Mouse (Mus musculus): ENCODE data around the gene Lats1. TPM values are rescaled to one million over a fixed set of nuclear protein-coding genes. Genes with fewer than 3 reads are reported as not detected.

The Lats1 gene
- total and polyA plus RNA-seq, 3 experiments = 4.9 to 38.0 (median 16.2) TPM

GRCm38 (mm10) chr10:7682249-7682648 is 1.2 kb downstream of the Lats1 start:
- no peaks in the 10 kb centered on the region for H3K27me3 ChIP-seq (ENCODE audit: insufficient read depth, low read length)
- ATAC-seq (ENCODE audit: extremely low read depth, insufficient number of reproducible peaks, low FRiP score, poor library complexity, severe bottlenecking) (no peak), DNase-seq (ENCODE audit: low spot score) (no peak)
- H3K36me3 ChIP-seq (replicated peaks) = peaks cover 51% of the 10 kb centered on the region
- TF ChIP-seq GATA1 (IDR thresholded peaks at IDR 0.05; ENCODE audit: borderline replicate concordance, low read length) (no peak), POLR2AphosphoS5 (IDR thresholded peaks at IDR 0.05; ENCODE audit: insufficient replicate concordance, low read depth, low read length) (no peak), TAL1 (conservative IDR thresholded peaks at IDR 0.05; ENCODE audit: low read depth, low read length) (no peak), GATA2 (IDR thresholded peaks at IDR 0.05; ENCODE audit: borderline replicate concordance, low read depth, low read length) (no peak), CTCF (IDR thresholded peaks at IDR 0.05; ENCODE audit: low read depth, low read length) (no peak)
- H3K4me1 ChIP-seq (ENCODE audit: insufficient read depth, low read depth, low read length) = peaks cover 51% of the 10 kb centered on the region
- peak overlapping the region; percentile 87 for H3K4me3 ChIP-seq (ENCODE audit: low read depth, low read length)
- H3K9me3 ChIP-seq (replicated peaks) = no peaks in the 10 kb centered on the region

- no peaks in the 10 kb centered on the region for H3K9me3 ChIP-seq (replicated peaks)
- peaks cover 33% of the 10 kb centered on the region for H3K4me1 ChIP-seq (ENCODE audit: insufficient read depth, low read depth, low read length)
- no peak for TF ChIP-seq TAL1 (conservative IDR thresholded peaks at IDR 0.05; ENCODE audit: low read depth, low read length)
- TF ChIP-seq GATA1 (IDR thresholded peaks at IDR 0.05; ENCODE audit: borderline replicate concordance, low read length) = no peak
- no peak for TF ChIP-seq GATA2 (IDR thresholded peaks at IDR 0.05; ENCODE audit: borderline replicate concordance, low read depth, low read length)
- TF ChIP-seq CTCF (IDR thresholded peaks at IDR 0.05; ENCODE audit: low read depth, low read length) = no peak
- TF ChIP-seq POLR2AphosphoS5 (IDR thresholded peaks at IDR 0.05; ENCODE audit: insufficient replicate concordance, low read depth, low read length) = no peak
- no peaks in the 10 kb centered on the region for H3K27me3 ChIP-seq (ENCODE audit: insufficient read depth, low read length)
- DNase-seq (ENCODE audit: low spot score) = no peak
- ATAC-seq (ENCODE audit: extremely low read depth, insufficient number of reproducible peaks, low FRiP score, poor library complexity, severe bottlenecking) = no peak
- H3K36me3 ChIP-seq (replicated peaks) = peaks cover 59% of the 10 kb centered on the region
- no peak overlapping the region for H3K4me3 ChIP-seq (ENCODE audit: low read depth, low read length)
Measured at GRCm38 (mm10) chr10:7686902-7687301, 5.9 kb downstream of the Lats1 start.

DNA sequence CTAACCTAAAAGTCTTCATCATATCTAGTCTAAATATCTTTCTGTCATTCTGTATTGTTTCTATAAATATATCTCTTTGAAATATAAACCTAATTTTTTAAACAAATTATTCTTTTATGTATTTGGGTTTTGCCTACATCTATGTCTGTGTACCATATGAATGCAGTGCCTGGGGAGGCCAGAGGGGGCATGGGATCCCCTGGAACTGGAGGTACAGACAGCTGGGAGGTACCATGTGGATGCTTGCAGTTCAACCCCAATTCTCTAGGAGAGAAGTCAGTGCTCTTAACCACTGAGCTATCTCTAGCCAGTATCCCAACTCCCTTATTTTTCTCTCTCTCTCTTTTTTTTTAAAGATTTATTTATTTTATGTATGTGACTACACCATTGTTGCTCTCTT is 14.3 kb downstream of the Lats1 start:
- ATAC-seq (ENCODE audit: extremely low read depth, insufficient number of reproducible peaks, low FRiP score, poor library complexity, severe bottlenecking) (no peak; the same call in 1 of the 2 replicates), DNase-seq (ENCODE audit: low spot score) (no peak)
- Histone ChIP-seq H3K36me3 (replicated peaks) (peaks cover 86% of the 10 kb centered on the region), H3K27me3 (ENCODE audit: insufficient read depth, low read length) (no peaks in the 10 kb centered on the region), H3K9me3 (replicated peaks) (no peaks in the 10 kb centered on the region), H3K4me1 (ENCODE audit: insufficient read depth, low read depth, low read length) (no peaks in the 10 kb centered on the region), H3K4me3 (ENCODE audit: low read depth, low read length) (no peak overlapping the region)
- TF ChIP-seq CTCF (IDR thresholded peaks at IDR 0.05; ENCODE audit: low read depth, low read length) (no peak), GATA1 (IDR thresholded peaks at IDR 0.05; ENCODE audit: borderline replicate concordance, low read length) (no peak), GATA2 (IDR thresholded peaks at IDR 0.05; ENCODE audit: borderline replicate concordance, low read depth, low read length) (no peak), TAL1 (conservative IDR thresholded peaks at IDR 0.05; ENCODE audit: low read depth, low read length) (no peak), POLR2AphosphoS5 (IDR thresholded peaks at IDR 0.05; ENCODE audit: insufficient replicate concordance, low read depth, low read length) (no peak)

DNA sequence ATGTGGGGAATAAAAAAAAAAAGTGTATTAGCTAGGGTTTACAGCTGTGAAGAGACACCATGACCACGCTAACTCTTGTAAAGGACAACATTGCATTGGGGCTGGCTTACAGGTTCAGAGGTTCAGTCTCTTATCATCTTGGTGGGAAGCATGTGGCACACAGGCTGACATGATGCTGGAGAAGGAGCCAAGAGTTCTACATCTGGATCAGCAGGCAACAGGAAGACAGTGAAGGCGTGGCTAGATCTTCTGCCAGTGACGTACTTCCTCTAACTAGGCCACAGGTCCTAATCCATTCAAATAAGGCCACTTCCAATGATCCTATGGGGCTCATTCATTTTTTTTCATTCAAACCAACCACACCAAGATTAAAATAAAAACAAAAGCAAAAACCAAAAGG is 19.1 kb downstream of the Lats1 start:
- TF ChIP-seq GATA1 (IDR thresholded peaks at IDR 0.05; ENCODE audit: borderline replicate concordance, low read length) (no peak), POLR2AphosphoS5 (IDR thresholded peaks at IDR 0.05; ENCODE audit: insufficient replicate concordance, low read depth, low read length) (no peak), TAL1 (conservative IDR thresholded peaks at IDR 0.05; ENCODE audit: low read depth, low read length) (no peak), GATA2 (IDR thresholded peaks at IDR 0.05; ENCODE audit: borderline replicate concordance, low read depth, low read length) (no peak), CTCF (IDR thresholded peaks at IDR 0.05; ENCODE audit: low read depth, low read length) (no peak)
- ATAC-seq (ENCODE audit: extremely low read depth, insufficient number of reproducible peaks, low FRiP score, poor library complexity, severe bottlenecking) (no peak), DNase-seq (ENCODE audit: low spot score) (no peak)
- H3K27me3 ChIP-seq (ENCODE audit: insufficient read depth, low read length) = no peaks in the 10 kb centered on the region
- 0 out of 2 replicates have a peak, but pooled peaks cover 3% of the 10 kb centered on the region for H3K4me1 ChIP-seq (ENCODE audit: insufficient read depth, low read depth, low read length)
- peaks cover 89% of the 10 kb centered on the region for H3K36me3 ChIP-seq (replicated peaks)
- H3K9me3 ChIP-seq (replicated peaks) = no peaks in the 10 kb centered on the region
- H3K4me3 ChIP-seq (ENCODE audit: low read depth, low read length) = no peak overlapping the region

GRCm38 (mm10) chr10:7702586-7702985 is 21.6 kb downstream of the Lats1 start:
- H3K4me3 ChIP-seq (ENCODE audit: low read depth, low read length) = no peak overlapping the region
- no peaks in the 10 kb centered on the region for H3K9me3 ChIP-seq (replicated peaks)
- TF ChIP-seq GATA2 (IDR thresholded peaks at IDR 0.05; ENCODE audit: borderline replicate concordance, low read depth, low read length) (no peak), GATA1 (IDR thresholded peaks at IDR 0.05; ENCODE audit: borderline replicate concordance, low read length) (no peak)
- ATAC-seq (ENCODE audit: extremely low read depth, insufficient number of reproducible peaks, low FRiP score, poor library complexity, severe bottlenecking) (no peak), DNase-seq (ENCODE audit: low spot score) (no peak)
- no peaks in the 10 kb centered on the region for H3K27me3 ChIP-seq (ENCODE audit: insufficient read depth, low read length)
- 0 out of 2 replicates have a peak, but pooled peaks cover 3% of the 10 kb centered on the region for H3K4me1 ChIP-seq (ENCODE audit: insufficient read depth, low read depth, low read length)
- peaks cover 92% of the 10 kb centered on the region for H3K36me3 ChIP-seq (replicated peaks)

DNA sequence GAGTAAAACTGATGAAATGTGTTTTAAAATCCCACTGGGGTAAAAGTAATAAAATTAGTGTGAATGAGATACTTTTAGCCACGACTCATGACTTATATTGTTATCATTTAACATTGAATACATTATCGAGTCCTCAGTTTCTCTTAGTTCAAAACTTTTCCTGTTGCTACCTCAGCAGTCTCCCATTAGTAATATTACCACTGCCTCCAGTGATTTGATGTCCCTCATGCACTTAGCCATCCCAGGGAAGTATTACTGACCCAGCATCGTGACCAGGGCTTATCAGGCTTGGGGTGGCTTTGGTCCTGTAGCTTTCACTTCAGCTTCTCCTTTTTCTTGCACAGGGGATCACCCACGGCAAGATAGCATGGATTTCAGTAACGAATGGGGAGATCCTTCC is 29.1 kb downstream of the Lats1 start:
- no peak overlapping the region for H3K4me3 ChIP-seq (ENCODE audit: low read depth, low read length)
- H3K9me3 ChIP-seq (replicated peaks) = no peaks in the 10 kb centered on the region
- TF ChIP-seq POLR2AphosphoS5 (IDR thresholded peaks at IDR 0.05; ENCODE audit: insufficient replicate concordance, low read depth, low read length) = no peak
- TF ChIP-seq GATA1 (IDR thresholded peaks at IDR 0.05; ENCODE audit: borderline replicate concordance, low read length) = no peak
- no peak for TF ChIP-seq GATA2 (IDR thresholded peaks at IDR 0.05; ENCODE audit: borderline replicate concordance, low read depth, low read length)
- TF ChIP-seq TAL1 (conservative IDR thresholded peaks at IDR 0.05; ENCODE audit: low read depth, low read length) = no peak
- no peak for TF ChIP-seq CTCF (IDR thresholded peaks at IDR 0.05; ENCODE audit: low read depth, low read length)
- peaks cover 84% of the 10 kb centered on the region for H3K36me3 ChIP-seq (replicated peaks)
- DNase-seq (ENCODE audit: low spot score) (no peak), ATAC-seq (ENCODE audit: extremely low read depth, insufficient number of reproducible peaks, low FRiP score, poor library complexity, severe bottlenecking) (no peak)
- H3K27me3 ChIP-seq (ENCODE audit: insufficient read depth, low read length) = no peaks in the 10 kb centered on the region
- H3K4me1 ChIP-seq (ENCODE audit: insufficient read depth, low read depth, low read length) = peaks cover 3% of the 10 kb centered on the region

Measured in G1E (cell line).